Mouse (Mus musculus) heart, adult 2 months (tissue): ENCODE results near the gene Sycp2. TPM values are rescaled to one million over a fixed set of nuclear protein-coding genes. Genes with fewer than 3 reads are reported as not detected.

Source experiments
- DNase-seq, 2 experiments: peaks; one replicate each; pipeline ENCODE4 v3.0.0; 2021
- H3K27ac ChIP-seq: fragments of 200-600 bp; 2 replicates; pipeline ENCODE4 v1.8.1; 2022
- H3K27me3 ChIP-seq: fragments of 200-500 bp; 2 replicates; pipeline ENCODE4 v1.6.1; 2012; ENCODE audit warnings: mild to moderate bottlenecking, low read length, inconsistent platforms, mixed read lengths; ENCODE audit not compliant: control insufficient read depth, insufficient read depth
- H3K36me3 ChIP-seq: fragments of 200-500 bp; 2 replicates; pipeline ENCODE4 v1.6.1; 2012; ENCODE audit warnings: low read length, inconsistent platforms; ENCODE audit not compliant: control insufficient read depth, insufficient read depth
- H3K4me1 ChIP-seq: fragments of 200-500 bp; 2 replicates; pipeline ENCODE4 v1.6.1; 2011; ENCODE audit warnings: low read length; ENCODE audit not compliant: control insufficient read depth, insufficient read depth
- H3K4me3 ChIP-seq: fragments of 200-600 bp; 2 replicates; pipeline ENCODE4 v1.8.1; 2022
- H3K79me2 ChIP-seq: fragments of 200-500 bp; replicated peaks from 2 replicates; pipeline ENCODE4 v1.6.1; 2012; ENCODE audit warnings: mild to moderate bottlenecking, inconsistent platforms, low read length, moderate library complexity, mixed read lengths; ENCODE audit not compliant: control insufficient read depth, insufficient read depth
- H3K9ac ChIP-seq: fragments of 200-500 bp; 2 replicates; pipeline ENCODE4 v1.6.1; 2012; ENCODE audit warnings: low read depth, mild to moderate bottlenecking, control low read depth, inconsistent platforms, low read length, mixed read lengths
- CTCF ChIP-seq: fragments of 200-600 bp; IDR thresholded peaks from 2 replicates; pipeline ENCODE4 v1.8.1; 2022; ENCODE audit warnings: antibody characterized with exemption, mild to moderate bottlenecking, moderate library complexity
- EP300 ChIP-seq: fragments of 200-500 bp; IDR thresholded peaks from 2 replicates; pipeline ENCODE4 v1.6.1; 2011; ENCODE audit warnings: low read depth, low read length, control low read depth; ENCODE audit not compliant: insufficient read depth
- POLR2A ChIP-seq: fragments of 200-500 bp; IDR thresholded peaks from 2 replicates; pipeline ENCODE4 v1.6.1; 2011; ENCODE audit warnings: mild to moderate bottlenecking, low read depth, low read length, control low read depth; ENCODE audit not compliant: insufficient read depth
- WGBS: fragments of 180-500 bp; shearing (Covaris S2); methylation state at CpG from one replicate; pipeline ENCODE4 v1.1.7; 2018; 5-methylcytosine and 5-hydroxymethylcytosine counted together
- intact Hi-C: fragments of 180-260 bp; cut with DNase I; formaldehyde crosslinking; loops from one replicate; pipeline ENCODE4 v1.15.1; 2025
- long read RNA-seq: library from polyadenylated mRNA; stranded (forward); transcript quantifications from one replicate; pipeline ENCODE4 v2.0.0, GENCODE M21; 2021
- polyA plus RNA-seq: library from polyadenylated mRNA; depleted of rRNA; stranded (reverse); fragments of >200 nt; gene quantifications from 2 replicates; pipeline ENCODE4 v1.2.3, GENCODE M21; 2012; rRNA removed
- total RNA-seq, 2 experiments: library from RNA; stranded (reverse); gene quantifications; 2 replicates each; pipeline ENCODE4 v1.2.3; 2021

The Sycp2 gene
- total RNA-seq: under 1 TPM; 0.84 to 0.89 TPM
- polyA plus RNA-seq: 0.04 and 0.09 TPM in 2 replicates
- long read RNA-seq: 0 reads

DNA sequence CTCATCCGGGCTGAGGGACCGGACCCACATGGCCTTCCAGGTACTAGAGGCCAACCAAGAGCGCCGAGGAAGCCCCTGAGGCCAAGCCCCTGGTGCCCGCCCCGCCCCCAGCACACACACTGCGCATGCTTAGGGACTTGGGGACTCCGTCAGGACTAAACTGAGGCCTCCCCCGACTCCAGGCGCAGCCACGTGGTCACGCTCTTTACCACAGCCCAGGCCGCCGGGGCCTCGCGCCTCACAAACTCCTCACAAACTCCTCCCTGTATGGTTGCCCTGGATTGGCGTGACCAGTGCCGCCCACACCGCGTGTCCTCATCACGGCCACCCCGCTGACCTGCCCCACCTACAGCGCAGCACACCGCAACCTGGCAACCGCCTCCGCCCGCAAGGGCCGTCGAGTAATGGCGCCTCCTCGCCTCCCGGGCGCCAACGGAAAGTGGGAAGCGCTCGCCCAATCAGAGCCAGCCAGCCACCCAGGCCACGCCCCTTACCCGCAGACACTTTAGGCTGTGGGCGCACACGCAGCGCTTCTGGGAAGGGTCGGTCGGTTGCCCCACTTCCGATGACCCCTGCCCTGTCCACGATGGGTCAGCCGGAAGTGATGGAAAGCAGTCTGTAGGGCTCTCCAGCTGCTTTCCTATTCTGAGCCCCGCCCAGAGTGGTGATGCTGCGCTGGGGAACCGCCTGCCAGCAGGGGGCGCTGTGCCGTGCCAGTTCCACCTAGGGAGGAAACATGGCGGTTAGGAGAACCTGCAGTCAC, at the start of gene Sycp2:
Sycp2 (minus strand) TSS at position 633 of the 763 bp plus-strand sequence.
- no peaks in the 10 kb centered on the region for H3K79me2 ChIP-seq
- TF ChIP-seq CTCF: peak; percentile 60
- TF ChIP-seq EP300: no peak
- no peak for TF ChIP-seq POLR2A
- WGBS: 79% methylated on average over 52 of the region's 52 CpGs

DNA sequence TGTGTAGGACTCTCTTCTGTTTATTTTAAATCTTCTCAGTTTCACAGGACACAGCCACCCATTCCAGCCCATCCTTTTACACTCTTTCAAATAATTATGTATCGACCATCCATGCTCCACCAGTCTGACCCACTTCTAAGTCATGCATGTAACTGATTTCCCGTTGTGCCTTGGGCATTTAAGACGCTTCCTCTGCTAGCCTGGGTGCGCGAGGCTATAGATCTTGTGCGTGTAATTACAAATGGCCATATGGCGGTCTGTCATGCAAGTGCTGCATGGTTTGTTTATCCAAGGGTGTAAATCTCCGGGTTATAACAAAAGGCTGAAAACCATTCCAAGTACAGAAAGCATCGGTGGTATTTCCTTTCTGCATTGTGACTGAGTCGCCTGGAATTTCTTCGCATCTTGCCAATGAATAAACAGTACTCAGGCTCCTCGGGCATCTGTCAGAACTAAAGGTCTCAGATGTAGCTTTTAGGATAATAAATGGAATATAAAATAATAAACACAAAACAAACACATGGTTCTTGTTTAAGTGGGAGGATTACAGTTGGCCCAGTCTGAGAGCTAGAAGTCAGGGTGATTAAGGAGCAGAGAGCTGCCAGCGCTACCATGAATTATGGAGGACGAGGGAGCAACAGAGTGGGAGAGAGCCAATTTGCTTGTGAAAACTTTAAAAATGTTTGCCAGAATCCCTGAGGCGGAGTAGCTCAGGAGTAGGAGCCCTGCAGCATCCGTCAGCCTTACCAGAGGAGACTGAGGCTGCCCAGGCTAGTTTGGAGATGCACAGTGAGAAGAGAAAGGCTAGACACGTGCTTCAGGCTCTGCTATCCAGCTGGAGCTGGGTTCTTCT, 47.4 kb upstream of the Sycp2 start:
- H3K36me3 ChIP-seq: no peaks in the 10 kb centered on the region
- WGBS: 38% methylated on average over 17 of the region's 17 CpGs
- no peak overlapping the region for H3K27ac ChIP-seq
- intact Hi-C loops: no loop called here
- H3K79me2 ChIP-seq: no peaks in the 10 kb centered on the region
- no peak for TF ChIP-seq POLR2A
- no peak for TF ChIP-seq CTCF
- no peak for TF ChIP-seq EP300
- DNase-seq: no peak
- H3K4me3 ChIP-seq: no peak overlapping the region
- H3K4me1 ChIP-seq: no peaks in the 10 kb centered on the region; the same call in 1 of the 2 replicates
- H3K9ac ChIP-seq: no peak overlapping the region
- H3K27me3 ChIP-seq: no peaks in the 10 kb centered on the region

More for the DNA sequence above, at the start of gene Sycp2:
- H3K36me3 ChIP-seq: no peaks in the 10 kb centered on the region
- H3K27me3 ChIP-seq: no peaks in the 10 kb centered on the region
- no peak within 1 kb of the TSS for H3K4me3 ChIP-seq
- H3K4me1 ChIP-seq: 0 out of 2 replicates have a peak, but pooled peaks cover 2% of the 10 kb centered on the region
- DNase-seq: no peak
- no peak within 1 kb of the TSS for H3K27ac ChIP-seq
- no peak within 1 kb of the TSS for H3K9ac ChIP-seq
- intact Hi-C loops: no loop called here

DNA sequence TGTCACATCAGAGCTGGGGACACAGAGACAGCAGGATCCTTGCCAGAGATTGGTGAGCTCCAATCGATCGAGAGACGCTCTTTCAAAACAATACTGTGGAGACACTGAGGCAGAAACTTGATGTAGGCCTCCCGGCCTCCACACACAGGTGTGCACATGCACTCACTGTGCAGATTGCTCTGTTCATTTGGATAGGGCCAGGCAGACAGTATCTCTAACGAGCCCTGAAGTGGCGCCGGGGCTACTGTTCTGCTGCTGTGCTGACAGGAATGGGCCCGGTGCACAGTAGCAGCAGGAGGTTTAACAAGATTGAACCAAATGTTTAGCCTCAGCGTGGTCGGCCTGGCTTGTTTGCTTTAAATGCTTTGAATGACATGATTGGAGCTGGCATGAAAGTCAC, 43.5 kb upstream of the Sycp2 start:
- no peak for DNase-seq
- Histone ChIP-seq H3K27me3 (no peaks in the 10 kb centered on the region), H3K9ac (no peak overlapping the region), H3K27ac (no peak overlapping the region), H3K4me1 (no peaks in the 10 kb centered on the region; the same call in 1 of the 2 replicates), H3K79me2 (no peaks in the 10 kb centered on the region), H3K4me3 (no peak overlapping the region), H3K36me3 (no peaks in the 10 kb centered on the region)
- 74% methylated on average over 10 of the region's 10 CpGs for WGBS
- TF ChIP-seq CTCF (no peak), POLR2A (no peak), EP300 (no peak)
- intact Hi-C loops: no loop called here

DNA sequence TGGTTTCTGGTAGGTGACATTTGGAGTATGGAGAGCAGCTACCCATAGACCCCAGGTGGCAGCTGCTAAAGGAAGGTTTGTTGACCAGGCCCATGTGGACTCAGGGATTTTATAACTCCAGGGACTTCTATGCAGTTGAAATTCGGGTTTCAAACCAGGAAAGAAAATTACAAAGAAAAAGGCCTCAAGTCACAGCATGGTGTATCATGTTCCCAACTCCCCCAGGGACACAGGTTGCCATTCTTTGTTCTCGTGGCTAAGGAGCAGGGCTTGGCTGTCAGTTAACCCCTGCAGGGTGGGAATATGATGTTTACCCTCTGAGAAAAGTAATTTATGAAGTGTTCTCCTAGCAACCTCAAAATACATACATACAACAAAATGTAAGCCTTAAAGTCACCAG, 42.8 kb upstream of the Sycp2 start:
- Histone ChIP-seq H3K79me2 (no peaks in the 10 kb centered on the region), H3K27ac (no peak overlapping the region), H3K27me3 (no peaks in the 10 kb centered on the region), H3K36me3 (no peaks in the 10 kb centered on the region), H3K9ac (no peak overlapping the region), H3K4me3 (no peak overlapping the region), H3K4me1 (no peaks in the 10 kb centered on the region)
- intact Hi-C loops: no loop called here
- no peak for DNase-seq
- TF ChIP-seq CTCF: no peak
- TF ChIP-seq POLR2A: no peak
- TF ChIP-seq EP300: no peak
- WGBS: 27% methylated on average over 2 of the region's 2 CpGs

DNA sequence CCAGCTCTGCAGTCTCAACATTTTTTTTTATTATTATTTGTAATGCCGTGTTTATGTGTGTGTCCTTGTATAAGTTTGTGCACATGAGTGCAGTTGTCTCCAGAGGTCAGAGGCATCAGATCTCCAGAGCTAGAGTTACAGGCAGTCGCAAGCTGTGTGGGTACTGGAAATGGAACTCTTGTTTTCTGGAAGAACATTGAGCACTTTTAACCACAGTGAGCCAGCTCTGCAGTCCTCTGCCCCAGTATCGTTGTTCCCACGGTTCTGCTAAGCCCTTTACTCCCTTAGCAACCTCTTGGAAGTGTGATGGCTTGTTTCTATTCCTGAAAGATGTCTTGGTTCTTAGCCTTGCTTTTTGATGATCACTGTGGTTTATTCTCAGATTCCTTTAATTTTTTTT, 41.9 kb upstream of the Sycp2 start:
- Histone ChIP-seq H3K4me1 (no peaks in the 10 kb centered on the region), H3K9ac (no peak overlapping the region), H3K27me3 (no peaks in the 10 kb centered on the region), H3K27ac (no peak overlapping the region), H3K4me3 (no peak overlapping the region), H3K36me3 (no peaks in the 10 kb centered on the region), H3K79me2 (no peaks in the 10 kb centered on the region)
- WGBS: 80% methylated on average over 4 of the region's 4 CpGs
- TF ChIP-seq CTCF: no peak
- no peak for TF ChIP-seq POLR2A
- intact Hi-C loops: no loop called here
- no peak for DNase-seq

DNA sequence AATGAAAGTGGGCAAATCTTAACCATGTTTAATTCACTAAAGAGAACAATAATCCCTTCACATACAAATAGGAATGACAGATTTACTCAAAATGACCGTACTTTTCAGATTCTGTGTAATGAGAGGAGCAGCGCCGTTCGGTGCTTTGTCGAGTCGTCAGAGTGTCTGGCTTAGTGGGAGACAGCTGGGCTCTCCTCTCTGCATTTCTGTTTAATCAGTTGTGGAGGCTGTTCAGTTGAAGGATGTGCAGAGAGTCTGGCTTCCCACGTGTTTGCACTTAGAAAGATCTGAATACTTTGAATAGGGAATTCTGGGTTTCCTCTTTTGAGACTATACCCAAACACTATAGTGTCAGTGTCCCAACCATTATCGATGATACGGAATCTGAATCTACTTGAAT, 29.8 kb upstream of the Sycp2 start:
- Histone ChIP-seq H3K27ac (no peak overlapping the region), H3K79me2 (no peaks in the 10 kb centered on the region), H3K9ac (no peak overlapping the region), H3K36me3 (no peaks in the 10 kb centered on the region), H3K4me1 (no peaks in the 10 kb centered on the region), H3K27me3 (no peaks in the 10 kb centered on the region), H3K4me3 (no peak overlapping the region)
- no peak for TF ChIP-seq POLR2A
- no peak for TF ChIP-seq CTCF
- TF ChIP-seq EP300: no peak
- intact Hi-C loops: no loop called here
- DNase-seq: no peak
- WGBS: 65% methylated on average over 9 of the region's 9 CpGs
